ENCODE assay signal across 8 mouse cellular contexts in genomic region chr15:86059835-86060380, GRCm38 (mm10). TPM values are rescaled to one million over a fixed set of nuclear protein-coding genes. Genes with fewer than 3 reads are reported as not detected.
DNase-seq lines count a peak whose midpoint lies in the region; ATAC-seq and TF ChIP-seq lines count a peak whose summit lies in the region.

No protein-coding gene starts in this region.

- WGBS in heart, embryonic 16.5 days = 57% methylated on average over 7 of the region's 7 CpGs
- 23% methylated on average over 7 of the region's 7 CpGs for WGBS in liver, embryonic 13.5 days (ENCODE audit: insufficient replicate concordance)

- no peak for TF ChIP-seq POLR2A in ES-Bruce4 (IDR thresholded peaks at IDR 0.05; ENCODE audit: insufficient read depth, low read length)

- H3K9me3 ChIP-seq in ES-Bruce4 (replicated peaks; ENCODE audit: control insufficient read depth, insufficient read depth, low read length, poor library complexity, severe bottlenecking) = no peaks in the 10 kb centered on the region
- no peaks in the 10 kb centered on the region for H3K9me3 ChIP-seq in heart, embryonic 16.5 days (replicated peaks; ENCODE audit: control insufficient read depth, low read length)
- H3K9me3 ChIP-seq in liver, embryonic 13.5 days (replicated peaks) = peaks cover 4% of the 10 kb centered on the region; the same call in 1 of the 2 replicates

- no peak overlapping the region for H3K4me3 ChIP-seq in ES-Bruce4 (ENCODE audit: low read depth, low read length)
- peak overlapping the region; percentile 80 for H3K4me3 ChIP-seq in heart, embryonic 16.5 days (ENCODE audit: low read length)
- H3K4me3 ChIP-seq in liver, embryonic 13.5 days (replicated peaks) = peak overlapping the region; percentile 95

- TF ChIP-seq CTCF in ES-Bruce4 (IDR thresholded peaks at IDR 0.05; ENCODE audit: low read depth, low read length) = no peak

- peak overlapping the region; percentile 80 for H3K4me2 ChIP-seq in heart, embryonic 16.5 days (ENCODE audit: low read depth, low read length)
- peak overlapping the region; percentile 98 for H3K4me2 ChIP-seq in liver, embryonic 13.5 days

- intact Hi-C loops in left cerebral cortex, postnatal 4 days (cut with DNase I) = no loop called here

- no peak overlapping the region for H3K27ac ChIP-seq in ES-Bruce4 (ENCODE audit: insufficient read depth, low read length)
- H3K27ac ChIP-seq in heart, embryonic 16.5 days (ENCODE audit: low read length) = no peak overlapping the region; the same call in 1 of the 2 replicates
- peak overlapping the region; percentile 93 for H3K27ac ChIP-seq in liver, embryonic 13.5 days

- no peak for TF ChIP-seq EP300 in ES-Bruce4 (IDR thresholded peaks at IDR 0.05; ENCODE audit: insufficient read depth, low read depth, low read length)

- no peaks in the 10 kb centered on the region for H3K36me3 ChIP-seq in ES-Bruce4 (ENCODE audit: control insufficient read depth, insufficient read depth, low read length, poor library complexity, severe bottlenecking)
- no peaks in the 10 kb centered on the region for H3K36me3 ChIP-seq in heart, embryonic 16.5 days (ENCODE audit: control insufficient read depth, insufficient read depth)
- no peaks in the 10 kb centered on the region for H3K36me3 ChIP-seq in liver, embryonic 13.5 days

- H3K27me3 ChIP-seq in ES-Bruce4 (ENCODE audit: control insufficient read depth, insufficient read depth, low read length, poor library complexity, severe bottlenecking) = no peaks in the 10 kb centered on the region
- no peaks in the 10 kb centered on the region for H3K27me3 ChIP-seq in heart, embryonic 16.5 days (ENCODE audit: control insufficient read depth, insufficient read depth, low read length)
- no peaks in the 10 kb centered on the region for H3K27me3 ChIP-seq in liver, embryonic 13.5 days

- H3K9ac ChIP-seq in ES-Bruce4 (ENCODE audit: low read depth, poor library complexity, severe bottlenecking) = peak overlapping the region; percentile 92
- peak overlapping the region; percentile 91 for H3K9ac ChIP-seq in heart, embryonic 16.5 days (ENCODE audit: low read length)
- H3K9ac ChIP-seq in liver, embryonic 13.5 days = peak overlapping the region; percentile 98

- H3K4me1 ChIP-seq in ES-Bruce4 (ENCODE audit: control insufficient read depth, insufficient read depth, low read length) = peaks cover 3% of the 10 kb centered on the region
- H3K4me1 ChIP-seq in heart, embryonic 16.5 days (ENCODE audit: control insufficient read depth, insufficient read depth, low read length) = peaks cover 48% of the 10 kb centered on the region
- H3K4me1 ChIP-seq in liver, embryonic 13.5 days (replicated peaks) = peaks cover 95% of the 10 kb centered on the region

- no peak for ATAC-seq in heart, embryonic 16.5 days (replicated peaks; ENCODE audit: extremely low read depth, insufficient read depth, low FRiP score)
- ATAC-seq in liver, embryonic 13.5 days (ENCODE audit: low read depth) = peak; percentile 3; the same call in 1 of the 2 replicates

- DNase-seq in A20 (ENCODE audit: low read depth, low spot score) = peak; percentile 18
- DNase-seq in liver, embryonic 13.5 days = no peak
- DNase-seq in adrenal gland, postnatal 25 days = no peak
- DNase-seq in thymus, postnatal 36 days = no peak
- DNase-seq in frontal cortex, postnatal 36 days (ENCODE audit: low spot score in 2 of 2) = no peak
- no peak for DNase-seq in left cerebral cortex, postnatal 4 days

RNA-seq across cellular contexts. Expression of gene Gramd4, which starts 2.4 kb away (rescaled TPM):
- 22.6 TPM in 2 replicates for polyA plus RNA-seq in ES-Bruce4 (2011; ENCODE audit: insufficient read depth, insufficient read length, low read depth, missing spikeins)
- polyA plus RNA-seq in heart, embryonic 16.5 days (2015; fragmentation: Nextera tagmentation; extraction: Ambion mirVana) = 18.7 and 22.2 TPM in 2 replicates
- 6.8 and 7.0 TPM in 2 replicates for polyA plus RNA-seq in liver, embryonic 13.5 days (2015; fragmentation: Nextera tagmentation; extraction: Ambion mirVana)
- total RNA-seq in adrenal gland, postnatal 25 days (2021) = 10.1 and 17.4 TPM in 2 replicates
- 10 to 100 TPM; 52.0 to 57.8 TPM for total RNA-seq in left cerebral cortex, postnatal 4 days (2021)

RNA-seq across cellular contexts. Expression of gene Celsr1, which starts 26.3 kb away (rescaled TPM):
- polyA plus RNA-seq in ES-Bruce4 (2011; ENCODE audit: insufficient read depth, insufficient read length, low read depth, missing spikeins) = 8.0 and 10.2 TPM in 2 replicates
- 1.7 TPM in 2 replicates for polyA plus RNA-seq in heart, embryonic 16.5 days (2015; fragmentation: Nextera tagmentation; extraction: Ambion mirVana)
- 0.06 and 0.20 TPM in 2 replicates for polyA plus RNA-seq in liver, embryonic 13.5 days (2015; fragmentation: Nextera tagmentation; extraction: Ambion mirVana)
- total RNA-seq in adrenal gland, postnatal 25 days (2021) = 6.9 and 8.7 TPM in 2 replicates
- 1 to 10 TPM; 5.0 to 5.2 TPM for total RNA-seq in left cerebral cortex, postnatal 4 days (2021)
